Mouse (Mus musculus) testis, adult 2 months (tissue): ENCODE measurements at regions not wholly inside any gene's neighbourhood (a gene's known extent, or its start where the extent isn't known, plus 50 kb on each side); places are given as distances from the start of the nearest gene placed in this dataset.

Experiments
- H3K27ac ChIP-seq: fragments of 200-500 bp; 2 replicates; pipeline ENCODE4 v1.5.1; 2012; ENCODE audit warnings: low read depth, low read length; ENCODE audit not compliant: control insufficient read depth, insufficient read depth
- H3K27me3 ChIP-seq: fragments of 200-500 bp; 2 replicates; pipeline ENCODE4 v1.6.1; 2012; ENCODE audit warnings: mild to moderate bottlenecking, low read length, moderate library complexity; ENCODE audit not compliant: control insufficient read depth, insufficient read depth
- H3K36me3 ChIP-seq: fragments of 200-500 bp; 2 replicates; pipeline ENCODE4 v1.6.1; 2012; ENCODE audit warnings: mild to moderate bottlenecking, low read length; ENCODE audit not compliant: control insufficient read depth, insufficient read depth
- H3K4me1 ChIP-seq: fragments of 200-500 bp; 2 replicates; pipeline ENCODE4 v1.6.1; 2012; ENCODE audit warnings: low read length; ENCODE audit not compliant: control insufficient read depth, insufficient read depth
- H3K4me3 ChIP-seq: fragments of 200-500 bp; 2 replicates; pipeline ENCODE4 v1.5.1; 2012; ENCODE audit warnings: low read depth, mild to moderate bottlenecking, low read length, moderate library complexity, mixed read lengths; ENCODE audit not compliant: control insufficient read depth
- CTCF ChIP-seq: fragments of 200-500 bp; IDR thresholded peaks from 2 replicates; pipeline ENCODE4 v1.5.1; 2012; ENCODE audit warnings: low read depth, mild to moderate bottlenecking, inconsistent platforms, low read length, moderate library complexity; ENCODE audit not compliant: control insufficient read depth, insufficient read depth, insufficient replicate concordance
- POLR2A ChIP-seq: fragments of 200-500 bp; IDR thresholded peaks from 2 replicates; pipeline ENCODE4 v1.6.1; 2012; ENCODE audit warnings: low read depth, mild to moderate bottlenecking, inconsistent platforms, low read length, moderate library complexity; ENCODE audit not compliant: control insufficient read depth

GRCm38 (mm10) chr2:10998798-10999197, 173.1 kb upstream of the Prkcq start:
- H3K4me3 ChIP-seq = no peak overlapping the region
- H3K27me3 ChIP-seq = no peaks in the 10 kb centered on the region
- no peaks in the 10 kb centered on the region for H3K36me3 ChIP-seq
- no peak overlapping the region for H3K27ac ChIP-seq
- no peaks in the 10 kb centered on the region for H3K4me1 ChIP-seq
- TF ChIP-seq CTCF (no peak), POLR2A (no peak)

- Histone ChIP-seq H3K27ac (no peak overlapping the region), H3K27me3 (no peaks in the 10 kb centered on the region), H3K4me1 (no peaks in the 10 kb centered on the region), H3K36me3 (no peaks in the 10 kb centered on the region), H3K4me3 (no peak overlapping the region)
- no peak for TF ChIP-seq POLR2A
Observed at GRCm38 (mm10) chr2:10999217-10999618, 172.7 kb upstream of the Prkcq start.

GRCm38 (mm10) chr2:11005806-11006205, 166.1 kb upstream of the Prkcq start:
- TF ChIP-seq POLR2A (no peak), CTCF (no peak)
- Histone ChIP-seq H3K4me1 (peaks cover 2% of the 10 kb centered on the region), H3K36me3 (no peaks in the 10 kb centered on the region), H3K27me3 (no peaks in the 10 kb centered on the region), H3K4me3 (no peak overlapping the region), H3K27ac (no peak overlapping the region)

- H3K4me1 ChIP-seq = peaks cover 2% of the 10 kb centered on the region
- no peaks in the 10 kb centered on the region for H3K36me3 ChIP-seq
- H3K27me3 ChIP-seq = no peaks in the 10 kb centered on the region
- no peak overlapping the region for H3K27ac ChIP-seq
- TF ChIP-seq CTCF = no peak
- no peak for TF ChIP-seq POLR2A
- H3K4me3 ChIP-seq = no peak overlapping the region
Observed at GRCm38 (mm10) chr2:11011041-11011962, 160.6 kb upstream of the Prkcq start.

- Histone ChIP-seq H3K4me3 (no peak overlapping the region), H3K4me1 (peaks cover 2% of the 10 kb centered on the region)
- TF ChIP-seq POLR2A = no peak
- no peak for TF ChIP-seq CTCF
Observed at GRCm38 (mm10) chr2:11012312-11012860, 159.5 kb upstream of the Prkcq start.

GRCm38 (mm10) chr2:11013154-11013553, 158.8 kb upstream of the Prkcq start:
- Histone ChIP-seq H3K27ac (no peak overlapping the region), H3K4me1 (peaks cover 2% of the 10 kb centered on the region), H3K27me3 (no peaks in the 10 kb centered on the region), H3K36me3 (no peaks in the 10 kb centered on the region), H3K4me3 (no peak overlapping the region)
- TF ChIP-seq CTCF (no peak), POLR2A (no peak)

More at GRCm38 (mm10) chr2:11012312-11012860, 159.5 kb upstream of the Prkcq start:
- Histone ChIP-seq H3K27me3 (no peaks in the 10 kb centered on the region), H3K27ac (no peak overlapping the region), H3K36me3 (no peaks in the 10 kb centered on the region)

- TF ChIP-seq CTCF (no peak), POLR2A (no peak)
- Histone ChIP-seq H3K4me1 (no peaks in the 10 kb centered on the region), H3K27me3 (no peaks in the 10 kb centered on the region), H3K36me3 (no peaks in the 10 kb centered on the region), H3K4me3 (no peak overlapping the region), H3K27ac (no peak overlapping the region)
Observed at GRCm38 (mm10) chr2:11016446-11016845, 155.5 kb upstream of the Prkcq start.
